Mouse (Mus musculus) lung, postnatal 36 days (tissue): ENCODE measurements around the gene Cpm.

Source experiments
- DNase-seq: peaks from one replicate; pipeline ENCODE4 v3.0.0; 2022; ENCODE audit warnings: mixed read lengths

Gene Cpm

DNA sequence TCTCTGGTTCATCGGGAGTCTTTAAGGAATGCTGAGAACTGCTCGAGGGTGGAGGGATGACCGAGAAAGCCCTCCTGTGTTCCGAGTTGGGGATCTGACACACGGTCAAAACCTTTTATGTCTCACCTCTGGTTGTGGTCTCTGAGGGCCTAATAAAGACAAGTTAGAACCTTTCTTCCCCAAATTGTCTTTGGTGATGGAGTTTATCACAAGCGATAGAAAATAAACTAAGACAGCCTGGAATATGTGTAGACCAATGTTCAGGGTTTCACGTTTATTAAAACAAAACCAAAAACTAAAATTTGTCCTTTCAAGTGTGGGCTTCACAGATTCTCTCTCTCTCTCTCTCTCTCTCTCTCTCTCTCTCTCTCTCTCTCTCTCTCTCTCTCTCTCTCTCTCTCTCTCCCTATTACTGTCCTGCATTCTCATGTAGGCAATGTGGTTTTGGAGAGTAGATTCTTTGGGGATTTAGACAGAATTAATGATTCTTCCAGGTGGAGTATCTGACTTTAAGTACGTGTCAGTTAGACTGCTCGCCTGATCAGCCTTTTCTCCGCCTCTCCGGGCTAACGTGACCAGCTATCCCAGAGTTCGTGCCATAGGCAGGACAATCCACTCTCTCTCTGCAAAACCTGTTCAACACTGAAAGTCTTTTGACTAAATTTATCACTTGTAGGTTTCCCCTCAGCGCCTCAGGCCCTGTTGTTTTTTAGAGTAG, 35.1 kb downstream of the Cpm start:
- DNase-seq: no peak

GRCm38 (mm10) chr10:117664926-117665209, 35.6 kb downstream of the Cpm start:
- DNase-seq: no peak

- no peak for DNase-seq
Observed at GRCm38 (mm10) chr10:117665376-117666275, 36.3 kb downstream of the Cpm start.

DNA sequence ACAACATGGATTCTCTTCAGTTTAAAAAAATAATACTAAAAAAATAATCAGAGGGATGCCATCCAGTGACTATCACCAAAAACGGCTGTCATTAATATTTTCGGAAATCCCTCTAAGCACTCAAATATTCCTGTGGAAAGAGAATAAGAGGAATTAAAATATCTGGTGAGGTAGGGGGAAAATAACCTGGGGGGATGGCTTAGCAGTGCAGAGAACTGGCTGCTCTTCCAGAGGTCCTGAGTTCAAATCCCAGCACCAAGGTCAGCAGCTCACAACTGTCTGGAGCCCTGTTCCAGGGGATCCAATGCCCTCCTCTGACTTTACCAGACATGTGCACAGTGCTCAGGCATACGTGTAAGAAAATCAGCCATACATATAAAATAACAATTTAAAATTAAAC, 37.1 kb downstream of the Cpm start:
- no peak for DNase-seq

GRCm38 (mm10) chr10:117666947-117667630, 37.8 kb downstream of the Cpm start:
- no peak for DNase-seq

- DNase-seq: no peak
Observed at GRCm38 (mm10) chr10:117667663-117668507, 38.6 kb downstream of the Cpm start.

GRCm38 (mm10) chr10:117668546-117669300, 39.4 kb downstream of the Cpm start:
- DNase-seq: no peak

DNA sequence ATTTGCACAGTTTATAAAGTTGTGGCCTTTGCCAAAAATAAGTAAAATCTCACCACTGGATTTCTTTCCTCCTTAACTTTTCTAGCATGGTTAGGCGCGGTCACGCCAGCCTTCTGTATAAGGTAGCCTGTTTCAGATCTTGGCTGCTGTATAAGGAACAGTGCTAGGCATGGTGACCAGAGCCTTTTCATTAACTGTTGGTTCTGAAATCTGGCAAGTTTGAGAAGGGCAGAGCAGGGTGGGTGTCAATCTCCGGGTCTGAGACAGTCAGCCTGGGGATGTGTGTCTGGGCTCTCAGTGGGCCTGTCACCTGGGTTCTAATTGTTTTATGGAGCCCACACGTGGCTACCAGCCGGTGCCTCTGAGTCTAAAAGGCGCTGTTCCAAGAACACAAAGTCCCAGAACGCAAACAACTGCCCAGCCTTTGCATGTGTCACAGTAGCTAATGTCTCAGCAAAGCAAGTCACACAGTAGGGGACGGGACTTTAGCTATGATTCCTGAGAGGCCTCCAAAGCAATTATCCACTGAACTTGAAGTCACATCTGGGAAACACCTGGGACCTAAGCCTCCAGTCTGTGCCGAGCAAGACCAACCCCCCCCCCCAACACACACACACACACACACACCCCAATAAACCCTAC, 40.3 kb downstream of the Cpm start:
- DNase-seq: no peak

GRCm38 (mm10) chr10:117670092-117670491, 40.8 kb downstream of the Cpm start:
- no peak for DNase-seq

- no peak for DNase-seq
Observed at GRCm38 (mm10) chr10:117670791-117671190, 41.5 kb downstream of the Cpm start.

- no peak for DNase-seq
Observed at GRCm38 (mm10) chr10:117671266-117671665, 42.0 kb downstream of the Cpm start.

- no peak for DNase-seq
Observed at GRCm38 (mm10) chr10:117671930-117672666, 42.8 kb downstream of the Cpm start.

DNA sequence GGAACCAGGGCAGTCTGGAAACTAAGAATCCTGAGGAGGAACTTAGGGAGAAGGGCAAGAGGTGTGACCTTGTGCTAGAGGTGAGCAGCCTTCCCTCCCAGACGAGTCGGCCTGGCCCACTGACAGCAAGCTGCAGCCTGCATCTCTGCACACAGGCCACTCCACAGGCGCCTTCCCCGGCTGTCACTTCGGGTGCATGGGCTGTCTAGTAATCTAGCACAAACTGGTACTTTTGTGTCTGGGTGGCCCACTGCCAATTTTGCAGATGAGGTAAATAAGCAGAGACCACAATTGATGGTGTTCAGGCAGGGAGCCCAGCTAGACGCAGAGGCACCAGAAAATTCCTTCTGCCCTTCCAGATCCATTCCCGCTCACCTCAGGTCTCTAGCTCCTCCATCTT, 43.4 kb downstream of the Cpm start:
- no peak for DNase-seq

GRCm38 (mm10) chr10:117673913-117674312, 44.6 kb downstream of the Cpm start:
- no peak for DNase-seq

- DNase-seq: no peak
Observed at GRCm38 (mm10) chr10:117674359-117675019, 45.2 kb downstream of the Cpm start.

GRCm38 (mm10) chr10:117675096-117676035, 46.1 kb downstream of the Cpm start:
- DNase-seq: peak; percentile 67

- no peak for DNase-seq
Observed at GRCm38 (mm10) chr10:117676036-117676643, 46.8 kb downstream of the Cpm start.

GRCm38 (mm10) chr10:117676644-117677313, 47.5 kb downstream of the Cpm start:
- peak; percentile 39 for DNase-seq
